Mouse (Mus musculus) olfactory bulb, adult 2 months (tissue): ENCODE measurements around the gene Ccl12. TPM values are rescaled to one million over a fixed set of nuclear protein-coding genes. Genes with fewer than 3 reads are reported as not detected.

Experiments
- H3K27ac ChIP-seq: fragments of 200-500 bp; 2 replicates; pipeline ENCODE4 v1.5.1; 2012; ENCODE audit warnings: low read depth, low read length; ENCODE audit not compliant: insufficient read depth
- H3K4me1 ChIP-seq: fragments of 200-500 bp; 2 replicates; pipeline ENCODE4 v1.6.1; 2012; ENCODE audit warnings: low read length; ENCODE audit not compliant: control insufficient read depth, insufficient read depth
- H3K4me3 ChIP-seq: fragments of 200-500 bp; 2 replicates; pipeline ENCODE4 v1.5.1; 2012; ENCODE audit warnings: mild to moderate bottlenecking, low read depth, low read length, moderate library complexity; ENCODE audit not compliant: insufficient read depth
- CTCF ChIP-seq: fragments of 200-500 bp; IDR thresholded peaks from 2 replicates; pipeline ENCODE4 v1.5.1; 2012; ENCODE audit warnings: low read depth, mild to moderate bottlenecking, low read length, moderate library complexity; ENCODE audit not compliant: insufficient read depth
- POLR2A ChIP-seq: fragments of 200-500 bp; IDR thresholded peaks from 2 replicates; pipeline ENCODE4 v1.6.1; 2012; ENCODE audit warnings: mild to moderate bottlenecking, low read depth, low read length, moderate library complexity; ENCODE audit not compliant: insufficient read depth
- WGBS: fragments of 180-500 bp; shearing (Covaris S2); methylation state at CpG from one replicate; pipeline ENCODE4 v1.1.7; 2018; 5-methylcytosine and 5-hydroxymethylcytosine counted together
- polyA plus RNA-seq: library from polyadenylated mRNA; stranded (reverse); fragments of >200 nt; gene quantifications from 2 replicates; pipeline ENCODE4 v1.2.4, GENCODE M21; 2012; ENCODE audit warnings: low replicate concordance; ENCODE audit not compliant: missing spikeins, insufficient read depth, insufficient read length

Ccl12 gene
- polyA plus RNA-seq, result not detected in 2 replicates

DNA sequence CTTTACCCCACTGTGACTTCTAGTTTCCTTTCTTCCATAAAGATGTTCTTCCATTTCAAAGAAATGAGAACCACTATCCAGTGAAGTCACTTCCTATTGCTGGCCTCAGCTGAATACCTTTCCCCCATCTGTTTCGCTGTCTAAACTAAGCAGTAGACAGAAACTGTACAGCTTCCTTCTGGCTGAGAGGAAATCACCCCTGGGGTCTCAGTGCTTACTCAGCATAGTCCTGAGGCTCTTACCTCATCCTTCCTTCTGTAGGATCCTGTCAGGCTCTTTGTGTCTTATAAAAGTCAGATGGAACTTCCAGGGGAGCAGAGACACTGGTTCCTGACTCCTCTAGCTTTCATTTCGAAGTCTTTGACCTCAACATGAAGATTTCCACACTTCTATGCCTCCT is at the start of gene Ccl12:
Gene Ccl12, plus strand, starts transcription at position 317 of the 400 bp plus-strand sequence.
- no peaks in the 10 kb centered on the region for H3K4me1 ChIP-seq
- no peak within 1 kb of the TSS for H3K27ac ChIP-seq
- TF ChIP-seq CTCF, result no peak
- no peak for TF ChIP-seq POLR2A
- WGBS, result 74% methylated on average over 2 of the region's 2 CpGs
- H3K4me3 ChIP-seq, result no peak within 1 kb of the TSS

GRCm38 (mm10) chr11:82053849-82054248 is 47.8 kb upstream of the Ccl12 start:
- H3K4me3 ChIP-seq, result no peak overlapping the region
- no peak for TF ChIP-seq CTCF
- TF ChIP-seq POLR2A, result no peak
- no peak overlapping the region for H3K27ac ChIP-seq
- 93% methylated on average over 7 of the region's 7 CpGs for WGBS
- no peaks in the 10 kb centered on the region for H3K4me1 ChIP-seq

DNA sequence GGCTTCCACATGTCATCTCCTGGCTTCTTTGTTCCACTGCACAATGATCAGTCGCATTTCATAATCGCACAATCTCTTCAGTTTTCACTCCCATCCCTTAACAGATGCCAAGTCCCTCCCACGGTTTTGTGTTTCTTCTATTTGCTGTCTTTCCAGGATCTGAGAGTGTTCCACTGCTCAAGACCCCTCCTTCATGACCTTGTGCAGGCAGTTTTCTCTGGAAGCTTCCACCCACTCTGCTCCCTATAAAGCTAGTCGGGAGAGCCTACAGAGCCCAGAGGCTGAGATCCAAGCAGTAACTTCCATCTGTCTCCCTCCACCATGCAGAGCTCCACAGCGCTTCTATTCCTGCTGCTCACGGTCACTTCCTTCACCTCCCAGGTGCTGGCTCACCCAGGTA is 44.0 kb upstream of the Ccl12 start, which contains the start of gene Ccl11:
Gene Ccl11, plus strand, starts transcription at position 178 of the 400 bp plus-strand sequence.
- Histone ChIP-seq H3K4me3 (no peak within 1 kb of the TSS), H3K4me1 (no peaks in the 10 kb centered on the region), H3K27ac (no peak within 1 kb of the TSS)
- no peak for TF ChIP-seq CTCF
- TF ChIP-seq POLR2A, result no peak
- WGBS, result 56% methylated on average over 6 of the region's 6 CpGs

DNA sequence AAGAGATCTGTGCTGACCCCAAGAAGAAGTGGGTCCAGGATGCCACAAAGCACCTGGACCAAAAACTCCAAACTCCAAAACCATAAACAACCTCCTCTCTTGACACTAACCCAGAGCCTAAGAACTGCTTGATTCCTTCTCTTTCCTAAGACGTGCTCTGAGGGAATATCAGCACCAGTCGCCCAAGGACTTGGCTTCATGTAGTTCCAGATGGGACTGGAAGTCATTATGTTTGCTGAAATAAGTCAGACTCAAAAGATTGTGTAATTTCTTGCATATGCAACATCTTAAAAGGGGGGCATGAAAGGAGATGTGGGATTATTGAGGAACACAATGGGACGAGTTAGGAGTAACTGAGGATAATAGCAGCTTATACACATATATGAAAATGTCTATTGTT is 39.4 kb upstream of the Ccl12 start:
- TF ChIP-seq POLR2A, result no peak
- TF ChIP-seq CTCF, result no peak
- no peak overlapping the region for H3K27ac ChIP-seq
- no peaks in the 10 kb centered on the region for H3K4me1 ChIP-seq
- H3K4me3 ChIP-seq, result no peak overlapping the region
- WGBS, result 83% methylated on average over 3 of the region's 3 CpGs

DNA sequence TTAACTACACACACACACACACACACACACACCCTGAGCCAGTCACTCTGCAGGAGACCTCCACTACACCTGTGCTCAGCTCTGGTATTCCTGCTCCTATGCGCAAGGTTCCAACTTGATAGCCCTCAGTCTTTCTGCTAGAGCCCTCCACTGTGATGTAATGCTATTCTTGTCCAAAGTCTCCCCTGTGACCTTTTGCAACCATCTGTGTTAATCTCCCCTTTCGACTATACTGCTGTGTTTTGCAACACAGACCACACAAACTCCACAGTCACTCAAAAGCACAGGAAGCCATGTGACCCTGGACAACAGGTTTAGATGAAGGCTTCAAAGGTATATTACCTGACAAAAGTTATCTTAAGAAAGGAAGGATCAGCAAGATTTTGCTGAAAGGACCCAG is 38.2 kb upstream of the Ccl12 start:
- no peak overlapping the region for H3K4me3 ChIP-seq
- H3K4me1 ChIP-seq, result no peaks in the 10 kb centered on the region
- WGBS, result 90% methylated on average over 2 of the region's 2 CpGs
- no peak for TF ChIP-seq CTCF
- TF ChIP-seq POLR2A, result no peak
- H3K27ac ChIP-seq, result no peak overlapping the region

DNA sequence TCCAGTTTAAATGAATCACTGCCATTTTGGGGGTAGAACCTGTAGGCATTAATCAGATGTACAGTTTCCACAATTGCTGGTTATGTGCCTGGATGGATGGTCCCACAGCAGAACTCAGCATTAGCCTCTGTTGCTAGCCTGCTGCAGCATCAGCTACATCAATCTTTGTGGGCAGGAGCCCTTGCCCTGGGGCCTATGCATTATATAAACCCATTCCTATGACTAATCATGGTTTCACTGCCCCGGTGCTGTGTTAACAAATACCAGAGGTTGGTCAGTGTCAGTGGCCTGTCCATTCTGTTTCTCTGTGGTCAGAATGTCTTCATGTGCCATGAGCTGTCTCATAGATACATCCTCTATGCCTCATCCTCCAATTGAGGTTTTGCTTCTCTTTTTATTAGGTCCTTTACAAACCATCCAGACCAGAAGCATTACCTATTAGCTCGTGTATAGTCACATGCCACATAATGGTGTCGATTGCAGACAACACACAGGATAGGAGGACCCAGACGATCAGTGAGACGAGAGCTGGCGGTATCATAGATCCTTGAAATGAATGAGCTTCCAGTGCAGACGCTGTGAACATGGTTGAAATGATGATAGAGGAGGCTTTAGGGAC is 34.6 kb upstream of the Ccl12 start:
- TF ChIP-seq POLR2A, result no peak
- TF ChIP-seq CTCF, result no peak
- WGBS, result 84% methylated on average over 7 of the region's 7 CpGs
- no peak overlapping the region for H3K4me3 ChIP-seq

DNA sequence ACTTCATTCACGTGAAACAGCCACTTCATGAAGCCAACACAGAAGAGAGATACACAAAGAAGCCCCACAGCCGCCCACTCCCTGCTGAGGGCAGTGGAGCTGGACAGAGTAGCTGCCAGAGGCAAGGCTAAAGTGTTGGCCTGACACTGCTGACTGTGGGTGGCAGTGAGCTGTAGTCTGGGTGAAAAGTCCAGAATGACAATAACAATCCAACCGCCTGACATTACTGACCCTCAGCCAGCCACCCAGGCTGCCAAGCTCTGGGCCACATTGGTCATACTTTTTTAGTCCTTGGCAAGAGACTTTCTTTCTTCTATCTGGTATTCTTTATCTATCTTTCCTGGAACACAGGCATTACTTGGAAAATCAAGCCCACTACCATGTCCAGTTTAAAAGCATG is 30.6 kb upstream of the Ccl12 start:
- WGBS, result 64% methylated on average over 3 of the region's 3 CpGs
- H3K4me1 ChIP-seq, result no peaks in the 10 kb centered on the region; the same call in 1 of the 2 replicates
- no peak overlapping the region for H3K27ac ChIP-seq
- TF ChIP-seq CTCF, result no peak
- TF ChIP-seq POLR2A, result no peak
- no peak overlapping the region for H3K4me3 ChIP-seq

More for the DNA sequence above, 34.6 kb upstream of the Ccl12 start:
- Histone ChIP-seq H3K27ac (no peak overlapping the region), H3K4me1 (no peaks in the 10 kb centered on the region)

GRCm38 (mm10) chr11:82072374-82072773 is 29.3 kb upstream of the Ccl12 start:
- no peak overlapping the region for H3K27ac ChIP-seq
- 79% methylated on average over 1 of the region's 1 CpGs for WGBS
- TF ChIP-seq CTCF (no peak), POLR2A (no peak)
- H3K4me3 ChIP-seq, result no peak overlapping the region
- no peaks in the 10 kb centered on the region; the same call in 1 of the 2 replicates for H3K4me1 ChIP-seq

DNA sequence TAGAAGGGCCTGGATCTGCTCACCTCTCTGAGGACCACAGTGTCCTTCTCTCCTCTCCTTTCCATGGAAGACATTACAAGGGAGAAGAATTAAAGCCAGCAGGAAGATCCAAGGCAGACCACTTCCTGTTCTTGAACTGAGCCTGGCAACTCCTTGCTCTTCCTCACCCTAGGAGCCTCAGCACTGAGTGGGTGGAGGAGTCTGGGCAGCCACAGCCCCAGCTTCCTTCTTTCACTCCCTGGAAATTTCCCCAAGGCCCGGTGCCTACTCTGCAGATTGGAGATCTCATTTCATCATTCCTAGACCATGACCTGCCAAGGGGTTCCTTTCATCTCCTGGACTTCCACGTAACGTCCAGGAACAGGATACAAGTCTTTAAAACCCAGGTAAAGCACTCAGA is 28.7 kb upstream of the Ccl12 start:
- no peak overlapping the region for H3K27ac ChIP-seq
- TF ChIP-seq CTCF (no peak), POLR2A (no peak)
- H3K4me3 ChIP-seq, result no peak overlapping the region
- no peaks in the 10 kb centered on the region; the same call in 1 of the 2 replicates for H3K4me1 ChIP-seq
- WGBS, result 89% methylated on average over 3 of the region's 3 CpGs
